Mouse (Mus musculus) ES-E14 (cell line): ENCODE results near the gene 4930519G04Rik. TPM values are rescaled to one million over a fixed set of nuclear protein-coding genes. Genes with fewer than 3 reads are reported as not detected.

Source experiments
- DNase-seq: peaks from one replicate; pipeline ENCODE4 v3.0.0-alpha.2; 2013; ENCODE audit warnings: low read depth, low spot score
- H3K27ac ChIP-seq: 2 replicates; pipeline ENCODE4 v1.5.1; 2012; ENCODE audit warnings: low read depth, mild to moderate bottlenecking, low read length, moderate library complexity, mixed read lengths; ENCODE audit not compliant: poor library complexity, insufficient read depth, severe bottlenecking
- H3K36me3 ChIP-seq: 2 replicates; pipeline ENCODE4 v1.6.1; 2012; ENCODE audit warnings: mild to moderate bottlenecking, low read length, moderate library complexity, mixed read lengths; ENCODE audit not compliant: control insufficient read depth, poor library complexity, insufficient read depth, severe bottlenecking
- H3K4me1 ChIP-seq, 2 experiments: fragments of 150-350 bp in 1 of 2; sonication (generic) in 1 of 2; 2 replicates each; pipeline ENCODE4 v1.6.1; 2012; ENCODE audit warnings: low read length in 2 of 2, mild to moderate bottlenecking in 1 of 2, mixed read lengths in 1 of 2; ENCODE audit not compliant: control insufficient read depth in 2 of 2, insufficient read depth in 2 of 2, poor library complexity in 1 of 2
- H3K4me3 ChIP-seq, 2 experiments: fragments of 150-350 bp in 1 of 2; sonication (generic) in 1 of 2; 2 replicates each; pipeline ENCODE4 v1.5.1; 2012; ENCODE audit warnings: low read length in 2 of 2, low read depth in 1 of 2, mild to moderate bottlenecking in 1 of 2, mixed read lengths in 1 of 2; ENCODE audit not compliant: insufficient read depth in 1 of 2, poor library complexity in 1 of 2, severe bottlenecking in 1 of 2
- H3K9ac ChIP-seq: 2 replicates; pipeline ENCODE4 v1.6.1; 2012; ENCODE audit warnings: low read depth, mild to moderate bottlenecking, low read length, mixed read lengths; ENCODE audit not compliant: poor library complexity, insufficient read depth, severe bottlenecking
- H3K9me3 ChIP-seq: fragments of 150-350 bp; sonication (generic); 2 replicates; pipeline ENCODE4 v1.6.1; 2012; ENCODE audit warnings: low read depth, mild to moderate bottlenecking, low read length; ENCODE audit not compliant: control insufficient read depth, insufficient read depth
- CHD2 ChIP-seq: IDR thresholded peaks from 2 replicates; pipeline ENCODE4 v1.6.1; 2014; ENCODE audit warnings: mild to moderate bottlenecking, low read depth, low read length, inconsistent platforms
- HCFC1 ChIP-seq: IDR thresholded peaks from 2 replicates; pipeline ENCODE4 v1.6.1; 2012; ENCODE audit warnings: low read length, inconsistent platforms, borderline replicate concordance; ENCODE audit not compliant: insufficient read depth
- MAFK ChIP-seq: IDR thresholded peaks from 2 replicates; pipeline ENCODE4 v1.6.1; 2014; ENCODE audit warnings: mild to moderate bottlenecking, low read depth, low read length, inconsistent platforms; ENCODE audit not compliant: insufficient read depth
- ZC3H11A ChIP-seq: IDR thresholded peaks from 2 replicates; pipeline ENCODE4 v1.6.1; 2012; ENCODE audit warnings: low read depth, mild to moderate bottlenecking, inconsistent platforms, low read length, borderline replicate concordance
- ZNF384 ChIP-seq: IDR thresholded peaks from 2 replicates; pipeline ENCODE4 v1.6.1; 2012; ENCODE audit warnings: low read depth, low read length, inconsistent platforms
- in situ Hi-C, 2 experiments: fragments of 600-800 bp; cut with MboI; formaldehyde crosslinking; loops; one replicate each; pipeline ENCODE4 v1.15.1; 2025; ENCODE audit warnings: low sequenced_read_pairs in 2 of 2, inconsistent platforms in 1 of 2; ENCODE audit not compliant: unreplicated experiment in 2 of 2
- total RNA-seq: library from RNA; depleted of rRNA; stranded (reverse); fragments of 300-350 nt; gene quantifications from 2 replicates; pipeline ENCODE4 v1.2.3, GENCODE M21; 2012

4930519G04Rik gene
- total RNA-seq, 1 experiment = not detected

DNA sequence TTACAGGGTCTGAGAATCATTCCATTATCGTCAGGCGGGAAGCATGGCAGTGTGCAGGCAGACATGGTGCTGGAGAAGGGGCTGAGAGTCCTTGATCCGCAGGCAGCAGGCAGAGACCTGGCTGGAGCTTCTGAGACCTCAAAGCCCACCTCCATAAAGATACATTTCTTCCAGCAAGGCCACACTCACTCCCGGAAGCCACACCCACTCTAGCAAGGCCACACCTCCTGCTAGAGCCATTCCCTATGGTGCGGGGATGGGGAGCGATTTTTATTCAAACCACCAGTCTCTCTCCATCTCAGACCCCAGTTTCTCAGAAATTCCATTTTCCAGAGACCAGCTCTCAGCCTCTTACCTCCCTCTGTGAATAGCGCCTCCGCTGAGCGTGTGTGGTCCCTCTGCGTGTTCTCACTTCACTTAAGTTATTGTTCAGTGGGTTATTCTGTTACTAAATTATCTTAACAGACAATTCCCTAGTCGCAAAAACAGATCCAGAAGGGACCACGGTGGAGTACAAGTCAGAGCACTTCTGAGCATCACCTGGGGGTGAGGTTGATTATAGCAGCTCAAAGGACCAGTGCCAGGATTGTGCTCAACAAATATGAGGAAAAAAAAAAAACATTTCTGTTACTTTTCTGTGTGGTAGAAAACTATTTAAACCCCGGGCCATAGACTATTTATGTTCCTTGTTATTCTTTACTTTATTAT lies 55.3 kb downstream of the 4930519G04Rik start:
- no peaks in the 10 kb centered on the region for H3K36me3 ChIP-seq
- TF ChIP-seq MAFK (no peak), ZC3H11A (no peak), CHD2 (no peak), ZNF384 (no peak), HCFC1 (no peak)
- peak; percentile 47 for DNase-seq
- H3K27ac ChIP-seq = peak overlapping the region; percentile 87
- H3K9me3 ChIP-seq = no peaks in the 10 kb centered on the region
- peak overlapping the region; percentile 65 to 71 for H3K4me3 ChIP-seq
- peak overlapping the region; percentile 85 for H3K9ac ChIP-seq
- peaks cover 2 to 8% of the 10 kb centered on the region in 2 experiments; a peak in 2 of 4 replicates for H3K4me1 ChIP-seq
- in situ Hi-C loops = no loop called here

GRCm38 (mm10) chr5:114913686-114914085 lies 60.2 kb downstream of the 4930519G04Rik start:
- H3K9ac ChIP-seq = peak overlapping the region; percentile 17; the same call in 1 of the 2 replicates
- no peak for TF ChIP-seq ZC3H11A
- TF ChIP-seq MAFK = no peak
- TF ChIP-seq HCFC1 = no peak
- no peak for TF ChIP-seq CHD2
- TF ChIP-seq ZNF384 = no peak

DNA sequence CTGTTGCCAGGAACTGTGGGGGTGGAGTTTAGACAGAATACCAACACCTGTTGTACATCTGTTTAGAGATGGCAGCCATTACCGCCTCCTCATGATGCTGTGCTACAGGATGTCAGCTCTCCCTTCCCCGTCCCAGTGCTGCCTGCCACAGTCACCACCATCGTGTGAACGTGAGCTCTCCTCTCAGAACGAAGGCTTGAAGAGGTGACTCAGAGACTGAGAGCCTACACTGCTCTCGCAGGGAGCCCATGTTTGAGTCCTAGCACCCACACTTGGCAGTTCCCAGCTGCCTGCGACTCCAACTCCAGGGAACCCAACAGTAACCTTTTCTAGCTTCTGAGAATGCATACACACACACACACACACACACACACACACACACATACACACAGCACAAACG lies 61.4 kb downstream of the 4930519G04Rik start:
- Histone ChIP-seq H3K9me3 (no peaks in the 10 kb centered on the region), H3K4me3 (no peak overlapping the region), H3K9ac (no peak overlapping the region), H3K27ac (no peak overlapping the region), H3K36me3 (no peaks in the 10 kb centered on the region), H3K4me1 (peaks cover 2 to 8% of the 10 kb centered on the region in 2 experiments; a peak in 3 of 4 replicates)
- DNase-seq = no peak
- in situ Hi-C loops = no loop called here
- TF ChIP-seq HCFC1 (no peak), CHD2 (no peak), ZC3H11A (no peak), ZNF384 (no peak), MAFK (no peak)

More at GRCm38 (mm10) chr5:114913686-114914085, 60.2 kb downstream of the 4930519G04Rik start:
- Histone ChIP-seq H3K27ac (no peak overlapping the region), H3K36me3 (no peaks in the 10 kb centered on the region), H3K4me1 (peaks cover 4 to 8% of the 10 kb centered on the region in 2 experiments; a peak in 3 of 4 replicates), H3K4me3 (peak overlapping the region in 1 of 2 experiments; percentile 16; a peak in 1 of 4 replicates), H3K9me3 (no peaks in the 10 kb centered on the region)
- in situ Hi-C loops = no loop called here
- no peak for DNase-seq

- Histone ChIP-seq H3K4me3 (no peak overlapping the region), H3K27ac (no peak overlapping the region), H3K9me3 (no peaks in the 10 kb centered on the region), H3K36me3 (no peaks in the 10 kb centered on the region), H3K4me1 (peaks cover 2 to 8% of the 10 kb centered on the region in 2 experiments; a peak in 3 of 4 replicates), H3K9ac (no peak overlapping the region)
- TF ChIP-seq CHD2 = no peak
- TF ChIP-seq ZNF384 = no peak
- peak; percentile 47; the same call in 1 of the 2 replicates for TF ChIP-seq MAFK
- no peak for TF ChIP-seq HCFC1
- no peak for TF ChIP-seq ZC3H11A
- no peak for DNase-seq
- in situ Hi-C loops = no loop called here
These were observed 62.4 kb downstream of the 4930519G04Rik start for GRCm38 (mm10) chr5:114915854-114916253.
